Mouse (Mus musculus) CH12.LX (cell line): ENCODE measurements at regions not wholly inside any gene's neighbourhood (a gene's known extent, or its start where the extent isn't known, plus 50 kb on each side); places are given as distances from the start of the nearest gene placed in this dataset.

Source experiments
- CHD1 ChIP-seq: IDR thresholded peaks from 2 replicates; pipeline ENCODE4 v1.6.1; 2012; ENCODE audit warnings: low read depth, low read length, improper control_type of control experiment, inconsistent platforms
- CTCF ChIP-seq, 2 experiments: IDR thresholded peaks in 1 of 2; conservative IDR thresholded peaks in 1 of 2; 2 replicates each; pipeline ENCODE4 v1.5.1; 2011 to 2012; ENCODE audit warnings: low read depth in 2 of 2, low read length in 2 of 2, improper control_type of control experiment in 1 of 2, inconsistent platforms in 1 of 2, mild to moderate bottlenecking in 1 of 2, moderate library complexity in 1 of 2
- ETS1 ChIP-seq: conservative IDR thresholded peaks from 2 replicates; pipeline ENCODE4 v1.6.1; 2012; ENCODE audit warnings: low read depth, mild to moderate bottlenecking, inconsistent platforms, low read length, improper control_type of control experiment, moderate library complexity
- JUN ChIP-seq: IDR thresholded peaks from 2 replicates; pipeline ENCODE4 v1.6.1; 2011; ENCODE audit warnings: low read depth, mild to moderate bottlenecking, low read length, improper control_type of control experiment, moderate library complexity; ENCODE audit not compliant: insufficient read depth
- JUND ChIP-seq: conservative IDR thresholded peaks from 2 replicates; pipeline ENCODE4 v1.6.1; 2011; ENCODE audit warnings: low read depth, low read length, improper control_type of control experiment
- KAT2A ChIP-seq: IDR thresholded peaks from 2 replicates; pipeline ENCODE4 v1.6.1; 2012; ENCODE audit warnings: low read length, improper control_type of control experiment, inconsistent platforms; ENCODE audit not compliant: insufficient replicate concordance
- MAX ChIP-seq: IDR thresholded peaks from 2 replicates; pipeline ENCODE4 v1.6.1; 2011; ENCODE audit warnings: low read length, improper control_type of control experiment
- MAZ ChIP-seq: IDR thresholded peaks from 2 replicates; pipeline ENCODE4 v1.6.1; 2012; ENCODE audit warnings: low read depth, mild to moderate bottlenecking, inconsistent platforms, low read length, improper control_type of control experiment, moderate library complexity
- POLR2A ChIP-seq: IDR thresholded peaks from 2 replicates; pipeline ENCODE4 v1.6.1; 2011; ENCODE audit warnings: low read depth, mild to moderate bottlenecking, improper control_type of control experiment, low read length
- USF1 ChIP-seq: IDR thresholded peaks from 2 replicates; pipeline ENCODE4 v1.6.1; 2014; ENCODE audit warnings: low read depth, mild to moderate bottlenecking, inconsistent platforms, low read length, improper control_type of control experiment

GRCm38 (mm10) chr1:194426293-194426692 is 191.7 kb upstream of the Plxna2 start:
- TF ChIP-seq MAZ (no peak), CHD1 (no peak), CTCF (conservative IDR thresholded peaks at IDR 0.05 in 1 of 2, IDR thresholded peaks at IDR 0.05 in 1 of 2; ENCODE audit: low read depth in 2 of 2, low read length in 2 of 2) (no peak), ETS1 (no peak), JUND (no peak), USF1 (no peak), MAX (no peak), POLR2A (no peak), KAT2A (no peak), JUN (no peak)
